Mouse (Mus musculus) cortical plate, adult 2 months (tissue): ENCODE data around the gene Sipa1l2. TPM values are rescaled to one million over a fixed set of nuclear protein-coding genes. Genes with fewer than 3 reads are reported as not detected.

ENCODE experiments used
- H3K27ac ChIP-seq: fragments of 200-500 bp; 2 replicates; pipeline ENCODE4 v1.5.1; 2012; ENCODE audit warnings: low read length, control low read depth, inconsistent platforms; ENCODE audit not compliant: insufficient read depth
- H3K4me1 ChIP-seq: fragments of 200-500 bp; 2 replicates; pipeline ENCODE4 v1.6.1; 2011; ENCODE audit warnings: low read length; ENCODE audit not compliant: control insufficient read depth, insufficient read depth
- H3K4me3 ChIP-seq: fragments of 200-500 bp; 2 replicates; pipeline ENCODE4 v1.5.1; 2011; ENCODE audit warnings: mild to moderate bottlenecking, low read length, control low read depth; ENCODE audit not compliant: insufficient read depth
- CTCF ChIP-seq: fragments of 200-500 bp; IDR thresholded peaks from 2 replicates; pipeline ENCODE4 v1.5.1; 2011; ENCODE audit warnings: mild to moderate bottlenecking, control low read depth, low read length; ENCODE audit not compliant: insufficient read depth; ENCODE audit errors: extremely low read depth
- POLR2A ChIP-seq: fragments of 200-500 bp; IDR thresholded peaks from 2 replicates; pipeline ENCODE4 v1.6.1; 2011; ENCODE audit warnings: mild to moderate bottlenecking, low read length, control low read depth; ENCODE audit not compliant: insufficient read depth; ENCODE audit errors: extremely low read depth
- polyA plus RNA-seq: library from polyadenylated mRNA; depleted of rRNA; stranded (reverse); fragments of >200 nt; gene quantifications from 2 replicates; pipeline ENCODE4 v1.2.3, GENCODE M21; 2012

Gene Sipa1l2
- polyA plus RNA-seq, 1 experiment, result 22.7 TPM

DNA sequence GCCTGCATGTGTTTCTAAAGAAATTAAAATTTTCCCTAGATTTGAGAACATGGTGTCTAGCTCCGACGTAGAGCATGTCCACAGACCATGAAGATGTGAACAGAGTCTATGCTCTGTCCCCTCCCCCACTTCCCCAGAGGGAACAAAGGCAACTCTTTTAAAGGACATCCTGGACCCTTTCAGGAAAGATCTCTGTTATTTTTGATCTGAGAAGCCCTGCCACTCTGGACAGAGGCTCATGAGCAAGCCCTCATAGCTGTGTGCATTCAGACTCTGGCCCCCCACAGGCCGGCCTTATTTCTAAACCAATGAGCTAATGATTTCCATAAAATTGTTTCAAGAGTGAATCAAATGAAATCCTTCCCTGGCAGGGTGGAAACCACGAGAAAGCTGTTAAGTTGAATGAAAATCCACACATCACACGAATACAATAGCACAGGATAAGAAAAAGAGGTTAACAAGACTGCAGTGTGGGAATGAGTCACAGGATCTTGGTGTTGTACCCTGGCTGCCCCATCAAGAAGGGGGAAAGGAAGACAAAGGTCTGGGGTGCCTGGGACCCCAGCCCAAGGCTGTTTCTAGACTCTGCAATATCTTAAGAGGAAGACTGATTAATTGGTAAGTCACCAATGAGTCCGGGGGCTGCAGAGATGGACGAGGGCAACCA is 84.9 kb downstream of the Sipa1l2 start:
- no peak for TF ChIP-seq POLR2A
- no peak for TF ChIP-seq CTCF
- no peak overlapping the region for H3K27ac ChIP-seq
- H3K4me1 ChIP-seq, result no peaks in the 10 kb centered on the region
- no peak overlapping the region for H3K4me3 ChIP-seq

DNA sequence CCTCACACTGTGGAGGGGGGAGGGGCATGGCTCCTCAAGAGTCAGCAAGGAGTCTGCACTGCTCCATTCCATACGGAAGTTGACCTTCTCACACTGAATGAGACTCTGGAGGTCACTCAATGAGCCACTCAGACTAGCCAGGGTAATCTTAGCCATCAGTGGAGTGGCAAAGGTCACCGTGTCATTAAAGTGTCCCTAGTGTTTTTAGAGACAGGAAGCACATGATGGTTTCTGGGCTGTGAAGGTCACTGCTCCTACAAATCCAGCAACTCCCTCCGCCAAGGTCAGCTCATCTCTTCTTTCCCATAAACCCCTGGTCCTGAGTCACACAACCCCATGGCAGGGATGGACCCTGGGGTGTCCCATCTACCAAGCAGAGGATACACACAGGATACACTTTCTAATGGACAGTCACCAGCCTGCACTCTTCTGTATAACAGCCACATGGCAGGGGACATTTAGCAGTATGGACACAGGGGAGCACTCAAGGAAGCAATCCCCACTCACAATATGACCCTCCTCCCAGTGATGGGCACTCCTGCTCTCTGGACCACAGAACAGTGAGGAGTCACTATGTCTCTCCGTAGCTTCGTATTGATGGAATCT is 87.0 kb downstream of the Sipa1l2 start:
- TF ChIP-seq CTCF, result no peak
- Histone ChIP-seq H3K27ac (no peak overlapping the region), H3K4me3 (no peak overlapping the region), H3K4me1 (no peaks in the 10 kb centered on the region)

DNA sequence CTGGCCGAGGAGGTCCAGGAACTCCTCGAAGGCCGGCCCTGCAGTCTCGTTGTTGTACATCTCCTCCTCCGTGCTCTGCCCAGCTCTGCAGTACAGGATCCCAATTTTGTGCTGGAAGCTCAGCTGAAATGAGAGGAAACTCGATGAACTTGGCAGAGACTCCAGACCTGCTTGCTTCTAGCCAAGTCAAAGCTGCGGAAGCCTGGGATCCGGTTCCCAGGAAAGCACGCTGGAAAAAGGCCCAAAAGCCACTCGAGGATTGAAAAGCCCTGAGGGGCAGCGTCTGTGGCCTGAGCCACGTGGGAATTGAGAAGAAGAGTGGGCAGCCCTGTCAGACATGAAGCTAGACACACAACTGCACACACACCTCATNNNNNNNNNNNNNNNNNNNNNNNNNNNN is 94.7 kb downstream of the Sipa1l2 start:
- H3K27ac ChIP-seq, result no peak overlapping the region
- TF ChIP-seq CTCF (no peak), POLR2A (no peak)

DNA sequence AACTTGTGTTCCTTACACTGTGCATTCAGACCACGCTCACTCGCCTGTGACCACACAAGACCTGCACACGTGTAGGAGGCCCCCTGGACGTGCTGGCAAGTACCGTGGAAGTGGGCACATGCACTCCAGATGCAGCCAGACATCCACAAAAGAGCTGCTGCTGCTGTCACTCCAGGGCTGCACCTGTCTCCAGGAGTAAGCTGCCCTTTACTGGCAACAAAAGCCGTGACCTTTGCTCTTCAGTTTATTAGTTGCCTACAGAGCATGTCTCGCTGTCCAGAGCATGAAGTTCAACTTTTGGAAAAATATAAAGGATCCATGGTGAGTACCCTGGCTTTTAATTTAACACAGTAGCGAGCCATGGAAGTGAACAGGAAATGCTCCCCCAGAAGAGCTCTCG is 98.2 kb downstream of the Sipa1l2 start:
- no peak for TF ChIP-seq CTCF
- no peak for TF ChIP-seq POLR2A
- no peaks in the 10 kb centered on the region for H3K4me1 ChIP-seq
- H3K4me3 ChIP-seq, result no peak overlapping the region
- H3K27ac ChIP-seq, result no peak overlapping the region

More for the DNA sequence above, 94.7 kb downstream of the Sipa1l2 start:
- no peaks in the 10 kb centered on the region for H3K4me1 ChIP-seq
- no peak overlapping the region for H3K4me3 ChIP-seq

DNA sequence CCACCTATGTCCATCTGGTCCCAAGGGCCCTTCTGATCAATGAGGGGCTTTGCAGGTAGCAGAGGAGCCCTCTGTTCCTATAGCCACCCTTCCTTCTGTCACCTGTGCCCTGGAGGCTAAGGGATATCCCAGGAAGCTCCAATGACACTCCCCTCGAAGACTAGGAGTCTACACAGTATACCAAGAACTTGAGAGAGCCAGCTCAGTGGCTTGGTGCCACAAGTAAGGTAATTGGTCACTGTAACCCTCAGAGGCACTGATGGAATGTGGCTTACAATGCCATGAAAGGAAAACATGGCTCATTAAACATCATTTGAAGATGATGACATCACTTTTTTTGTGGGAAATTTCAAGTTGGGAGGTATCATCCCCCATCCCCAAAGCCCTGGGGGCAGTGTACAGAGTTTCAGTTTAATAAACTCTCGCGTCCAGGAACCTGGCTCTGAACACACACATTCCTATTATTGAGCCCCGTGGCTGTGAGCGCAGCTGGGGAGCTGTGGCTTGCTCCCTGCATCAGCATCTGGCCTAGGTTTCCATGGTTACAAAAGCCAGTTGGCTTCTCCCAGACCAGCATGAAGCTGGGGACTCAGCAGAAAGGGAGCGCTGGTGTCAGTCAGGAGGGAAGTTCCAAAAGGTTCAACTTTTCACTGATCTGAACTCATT is 104.3 kb downstream of the Sipa1l2 start:
- TF ChIP-seq CTCF (no peak), POLR2A (no peak)
- H3K27ac ChIP-seq, result no peak overlapping the region
- H3K4me1 ChIP-seq, result no peaks in the 10 kb centered on the region
- no peak overlapping the region for H3K4me3 ChIP-seq

DNA sequence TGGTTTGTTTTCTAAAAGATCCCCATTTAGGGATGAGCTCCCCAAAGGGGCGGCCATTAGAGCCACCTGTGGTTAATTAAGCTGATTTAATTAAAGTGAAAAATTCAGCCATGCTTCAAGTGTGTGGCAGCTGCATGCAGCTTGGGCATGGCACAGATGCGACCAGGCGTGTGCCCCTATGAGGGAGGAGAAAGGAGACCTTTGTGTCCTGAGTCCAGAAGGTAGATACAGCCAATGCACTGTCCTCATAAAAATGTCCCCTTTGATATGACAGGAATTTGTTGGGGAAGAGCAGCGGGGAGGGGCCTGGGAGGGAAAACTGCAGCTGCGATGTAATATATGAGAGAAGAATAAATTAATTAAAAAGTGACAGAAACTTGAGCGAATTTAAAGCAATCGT is 106.7 kb downstream of the Sipa1l2 start:
- Histone ChIP-seq H3K27ac (no peak overlapping the region), H3K4me1 (no peaks in the 10 kb centered on the region), H3K4me3 (no peak overlapping the region)
- TF ChIP-seq CTCF, result no peak
- no peak for TF ChIP-seq POLR2A

DNA sequence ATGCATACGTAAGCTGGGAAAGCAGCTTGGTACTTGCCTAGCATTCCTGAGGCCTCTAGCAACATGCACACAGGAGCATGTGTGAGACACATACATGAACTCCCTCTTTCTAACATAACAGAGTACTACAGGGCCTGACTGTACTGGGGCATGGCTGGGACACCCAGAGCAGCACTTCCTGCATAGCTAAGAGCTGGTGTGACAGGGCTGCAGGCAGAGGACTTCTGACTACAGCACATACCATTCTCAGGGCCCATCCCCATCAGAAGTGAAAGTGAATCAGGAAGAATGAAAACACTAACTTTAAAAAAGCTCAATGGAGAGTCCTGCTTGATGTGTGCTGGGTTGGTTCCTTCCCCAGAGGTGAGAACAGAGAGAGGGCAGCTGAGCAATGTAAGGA is 108.1 kb downstream of the Sipa1l2 start:
- Histone ChIP-seq H3K4me1 (no peaks in the 10 kb centered on the region), H3K4me3 (no peak overlapping the region), H3K27ac (no peak overlapping the region)
- TF ChIP-seq POLR2A (no peak), CTCF (no peak)

DNA sequence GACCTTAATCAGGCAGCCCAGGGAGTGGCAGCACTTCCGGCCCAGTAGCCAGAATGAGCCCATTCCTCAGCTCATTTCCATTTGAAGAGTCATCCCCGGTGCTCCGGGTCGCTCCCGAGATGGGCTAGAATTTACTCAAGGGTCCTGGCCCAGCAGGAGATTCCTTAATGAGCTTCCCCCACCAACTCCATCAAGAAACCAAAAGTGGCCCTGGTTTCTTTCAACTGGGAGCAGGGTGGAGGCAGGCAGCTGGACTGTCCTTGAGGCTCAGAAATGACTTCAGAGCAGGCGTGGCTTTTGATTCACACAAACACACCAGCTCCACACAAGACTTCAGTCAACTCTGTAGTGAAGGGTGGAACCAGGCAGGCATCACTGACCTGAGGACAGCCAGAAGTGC is 109.0 kb downstream of the Sipa1l2 start:
- Histone ChIP-seq H3K27ac (no peak overlapping the region), H3K4me3 (no peak overlapping the region), H3K4me1 (no peaks in the 10 kb centered on the region)
- TF ChIP-seq POLR2A (no peak), CTCF (no peak)

GRCm38 (mm10) chr8:125449048-125449447 is 120.6 kb downstream of the Sipa1l2 start:
- no peak for TF ChIP-seq CTCF
- TF ChIP-seq POLR2A, result no peak
- Histone ChIP-seq H3K4me1 (no peaks in the 10 kb centered on the region), H3K4me3 (no peak overlapping the region), H3K27ac (no peak overlapping the region)

DNA sequence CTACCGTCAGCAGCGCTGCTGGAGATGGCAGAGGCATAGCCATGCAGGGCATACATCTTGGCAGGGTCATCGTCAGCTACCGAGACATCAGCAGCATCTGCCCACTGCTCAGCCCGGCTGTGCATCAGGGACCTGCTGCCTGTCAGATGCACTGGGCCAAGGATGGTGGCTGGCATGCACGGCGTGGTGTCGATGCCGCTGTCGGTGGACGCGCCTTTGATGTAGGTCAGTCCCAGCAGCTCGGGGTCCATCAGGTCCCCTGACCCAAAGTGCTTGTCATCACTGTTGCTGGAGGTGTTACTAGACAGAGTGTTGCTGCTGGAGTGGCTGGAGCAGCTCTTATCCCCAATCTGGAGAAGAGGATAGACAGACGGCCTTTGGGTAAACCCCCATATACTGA is 122.1 kb downstream of the Sipa1l2 start:
- Histone ChIP-seq H3K4me1 (no peaks in the 10 kb centered on the region), H3K4me3 (no peak overlapping the region), H3K27ac (no peak overlapping the region)
- no peak for TF ChIP-seq POLR2A
- TF ChIP-seq CTCF, result no peak
